In the genomic region with DNA sequence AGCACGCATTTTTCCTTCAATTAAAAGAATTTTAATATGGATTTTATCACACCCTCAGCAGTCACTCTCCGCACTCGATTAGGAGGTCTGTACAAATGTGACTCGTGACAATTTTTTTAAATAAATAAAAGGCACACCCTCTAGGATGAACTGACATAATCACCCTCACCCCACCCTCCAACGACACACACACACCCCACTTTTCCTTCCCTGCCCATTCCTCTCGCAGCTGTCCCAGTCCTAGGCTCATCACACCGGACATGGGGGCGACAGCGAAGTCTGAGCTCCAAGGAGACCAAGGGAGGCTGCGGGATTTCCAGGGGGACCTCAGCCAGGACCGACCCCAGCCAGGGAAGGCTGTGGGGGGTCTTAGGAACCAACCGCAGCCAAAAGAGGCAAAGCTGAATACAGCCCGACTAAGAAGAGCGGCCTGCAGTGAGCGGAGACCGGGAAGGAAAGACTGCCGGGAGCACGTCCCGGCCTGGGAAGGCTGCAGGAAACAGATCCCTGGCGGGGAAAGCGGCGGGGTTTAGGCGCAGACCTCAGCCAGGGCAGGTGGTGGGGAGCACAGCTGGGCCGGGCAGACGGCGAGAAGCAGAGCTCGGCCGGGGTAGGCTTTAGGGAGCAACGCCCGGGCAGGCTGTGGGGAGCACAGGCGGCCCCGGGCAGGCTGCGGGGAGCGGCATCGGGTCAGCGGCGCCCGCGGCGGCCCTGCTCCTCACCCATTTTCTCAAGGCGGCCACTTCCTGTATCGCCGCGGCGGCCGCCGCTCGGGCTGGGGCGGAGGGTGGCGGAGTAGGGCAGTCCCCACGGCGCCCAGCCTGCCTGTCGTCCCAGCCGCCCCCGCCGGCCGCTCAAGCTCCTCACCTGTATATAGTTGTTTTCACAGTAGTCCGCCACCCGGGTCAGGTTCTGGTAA, we compare ENCODE assay signal across 7 mouse cellular contexts. TPM values are rescaled to one million over a fixed set of nuclear protein-coding genes. Genes with fewer than 3 reads are reported as not detected.
A peak's percentile ranks its signal among the peaks of the same experiment; 100 is the strongest.
DNase-seq lines count a peak whose midpoint lies in the region; ATAC-seq lines count a peak whose summit lies in the region.

No protein-coding gene starts in this region.

- no peaks in the 10 kb centered on the region for H3K36me3 ChIP-seq in intestine, embryonic 14.5 days (ENCODE audit: control insufficient read depth, insufficient read depth, low read length)

- H3K4me2 ChIP-seq in intestine, embryonic 14.5 days (ENCODE audit: low read length), result peak overlapping the region; percentile 78

- peak overlapping the region; percentile 95 for H3K27ac ChIP-seq in intestine, embryonic 14.5 days (ENCODE audit: low read depth)

- ATAC-seq in intestine, embryonic 14.5 days (replicated peaks; ENCODE audit: low FRiP score, low TSS enrichment, low read depth), result peak; percentile 87

- no peaks in the 10 kb centered on the region for H3K9me3 ChIP-seq in intestine, embryonic 14.5 days (ENCODE audit: control insufficient read depth, low read length)

- H3K9ac ChIP-seq in intestine, embryonic 14.5 days (ENCODE audit: low read length), result peak overlapping the region; percentile 96

- H3K4me1 ChIP-seq in intestine, embryonic 14.5 days (replicated peaks; ENCODE audit: control insufficient read depth, insufficient read depth, low read length), result peaks cover 15% of the 10 kb centered on the region

- peak; percentile 74 for DNase-seq in 3134 (ENCODE audit: extremely low read depth, insufficient read length, low spot score)
- peak; percentile 49 for DNase-seq in 416B (ENCODE audit: low read depth)
- DNase-seq in c-Kit-positive CD71-positive TER-119-positive erythroid progenitor cells, embryonic 14.5 days (ENCODE audit: low spot score), result peak; percentile 59
- peak; percentile 33 to 66 for DNase-seq in gastrocnemius, postnatal 4 days (ENCODE audit: low spot score in 2 of 2)
- DNase-seq in intestine, embryonic 14.5 days (ENCODE audit: low spot score), result peak; percentile 86
- peak; percentile 52 for DNase-seq in lung, postnatal 14 days
- DNase-seq in right cerebral cortex, postnatal 25 days, result peak; percentile 59

- H3K27me3 ChIP-seq in intestine, embryonic 14.5 days (replicated peaks; ENCODE audit: control insufficient read depth, insufficient read depth, low read length), result no peaks in the 10 kb centered on the region

- under 1% methylated on average over 49 of the region's 59 CpGs for WGBS in intestine, embryonic 14.5 days

- peak overlapping the region; percentile 99 for H3K4me3 ChIP-seq in intestine, embryonic 14.5 days (ENCODE audit: low read depth, low read length)

RNA-seq across cellular contexts. Expression of gene Abi1, which starts 0.7 kb away (rescaled TPM):
- 10 to 100 TPM; 46.1 to 47.3 TPM for total RNA-seq in gastrocnemius, postnatal 4 days (2021)
- 42.8 and 49.3 TPM in 2 replicates for polyA plus RNA-seq in intestine, embryonic 14.5 days (2014; fragmentation: Nextera tagmentation; extraction: Ambion mirVana)

RNA-seq across cellular contexts. Expression of gene Acbd5, which starts 28.6 kb away (rescaled TPM):
- total RNA-seq in gastrocnemius, postnatal 4 days (2021), result 10 to 100 TPM; 31.9 to 36.9 TPM
- 23.7 and 24.2 TPM in 2 replicates for polyA plus RNA-seq in intestine, embryonic 14.5 days (2014; fragmentation: Nextera tagmentation; extraction: Ambion mirVana)

Comparison
In these comparisons a context has a peak if more than half of its experiments do, and no peak if none do; other contexts are left out.
1. Peak in every context shown above with its lines: DNase-seq, ATAC-seq, H3K4me3 ChIP-seq and H3K27ac ChIP-seq.